Mouse (Mus musculus): ENCODE measurements around the gene Fzd9.
"Not testable (repeated sequence)": the region's sequence is repeated elsewhere in the genome, so short reads cannot be mapped to it uniquely, and the experiment has no call there.

DNA sequence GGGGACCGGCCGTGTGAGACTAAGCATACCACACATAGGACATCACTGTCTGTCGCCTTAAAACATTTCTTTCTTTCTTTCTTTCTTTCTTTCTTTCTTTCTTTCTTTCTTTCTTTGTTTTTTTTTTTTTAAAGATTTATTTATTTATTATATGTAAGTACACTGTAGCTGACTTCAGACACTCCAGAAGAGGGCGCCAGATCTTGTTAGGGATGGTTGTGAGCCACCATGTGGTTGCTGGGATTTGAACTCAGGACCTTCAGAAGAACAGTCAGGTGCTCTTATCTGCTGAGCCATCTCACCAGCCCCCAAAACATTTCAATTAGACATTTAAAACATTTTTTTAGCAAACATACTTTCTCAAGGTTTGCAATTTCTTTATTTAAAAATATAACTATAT is 25.2 kb downstream of the Fzd9 start:
- TF ChIP-seq POLR2A (IDR thresholded peaks at IDR 0.05; ENCODE audit: borderline replicate concordance, control insufficient read depth, low read depth, low read length); CTCF (IDR thresholded peaks at IDR 0.05; ENCODE audit: control insufficient read depth, insufficient read depth, low read length): not testable (repeated sequence)
